Mouse (Mus musculus) hindbrain, postnatal 0 days (tissue): ENCODE results near the gene Hhipl1. TPM values are rescaled to one million over a fixed set of nuclear protein-coding genes. Genes with fewer than 3 reads are reported as not detected.

ENCODE experiments used
- ATAC-seq: fragments of 200-750 bp; cut with Nextera tagmentation; 2 replicates; pipeline ENCODE4 v1.8.0; 2017; ENCODE audit warnings: mild to moderate bottlenecking, moderate TSS enrichment, moderate library complexity
- DNase-seq: peaks from one replicate; pipeline ENCODE4 v3.0.0-alpha.2; 2015; ENCODE audit warnings: low spot score
- H3K27ac ChIP-seq: fragments of 300-500 bp; sonication (generic); 2 replicates; pipeline ENCODE4 v1.5.1; 2014; ENCODE audit warnings: mild to moderate bottlenecking
- H3K27me3 ChIP-seq: fragments of 300-500 bp; sonication (generic); 2 replicates; pipeline ENCODE4 v1.6.1; 2014; ENCODE audit warnings: low read length, mixed read lengths; ENCODE audit not compliant: insufficient read depth
- H3K36me3 ChIP-seq: fragments of 300-500 bp; sonication (generic); 2 replicates; pipeline ENCODE4 v1.6.1; 2014; ENCODE audit warnings: low read length, mixed read lengths; ENCODE audit not compliant: insufficient read depth
- H3K4me1 ChIP-seq: fragments of 300-500 bp; sonication (generic); 2 replicates; pipeline ENCODE4 v1.6.1; 2014; ENCODE audit warnings: antibody characterized with exemption, low read length, mixed read lengths; ENCODE audit not compliant: insufficient read depth
- H3K4me2 ChIP-seq: fragments of 300-500 bp; sonication (generic); 2 replicates; pipeline ENCODE4 v1.6.1; 2014; ENCODE audit warnings: low read depth, mild to moderate bottlenecking, low read length, moderate library complexity, mixed read lengths
- H3K4me3 ChIP-seq: fragments of 300-500 bp; sonication (generic); 2 replicates; pipeline ENCODE4 v1.5.1; 2014; ENCODE audit warnings: low read length
- H3K9ac ChIP-seq: fragments of 300-500 bp; sonication (generic); replicated peaks from 2 replicates; pipeline ENCODE4 v1.6.1; 2014; ENCODE audit warnings: mild to moderate bottlenecking, low read length, moderate library complexity, mixed read lengths
- H3K9me3 ChIP-seq: fragments of 300-500 bp; sonication (generic); 2 replicates; pipeline ENCODE4 v1.6.1; 2016; ENCODE audit warnings: low read length, mixed read lengths
- CTCF ChIP-seq: IDR thresholded peaks from 2 replicates; pipeline ENCODE4 v1.5.1; 2016; ENCODE audit warnings: antibody characterized with exemption, control low read depth, low read depth
- WGBS: fragments of 180-500 bp; shearing (Covaris S2); extraction: QIAGEN DNeasy Blood & Tissue Kit; methylation state at CpG from one replicate; pipeline ENCODE4 v1.1.7; 2014; 5-methylcytosine and 5-hydroxymethylcytosine counted together
- polyA plus RNA-seq: library from polyadenylated mRNA; unstranded; fragments of >200 nt; fragmentation: Nextera tagmentation; extraction: Ambion mirVana; gene quantifications from 2 replicates; pipeline ENCODE4 v1.2.1, GENCODE M21; 2015
- total RNA-seq: library from RNA; depleted of rRNA; stranded (reverse); fragments of >200 nt; gene quantifications from 2 replicates; pipeline ENCODE4 v1.2.3, GENCODE M21; 2014

Gene Hhipl1
- total and polyA plus RNA-seq, 2 experiments from 2014 or later, result 3.2 to 10.2 TPM

- Histone ChIP-seq H3K27me3 (no peaks in the 10 kb centered on the region), H3K4me3 (no peak overlapping the region), H3K4me1 (no peaks in the 10 kb centered on the region; the same call in 1 of the 2 replicates), H3K36me3 (no peaks in the 10 kb centered on the region), H3K4me2 (no peak overlapping the region), H3K9me3 (no peaks in the 10 kb centered on the region), H3K27ac (no peak overlapping the region), H3K9ac (no peak overlapping the region)
- TF ChIP-seq CTCF, result no peak
- ATAC-seq (no peak), DNase-seq (no peak)
- WGBS, result 47% methylated on average over 2 of the region's 2 CpGs
These were observed 61.8 kb downstream of the Hhipl1 start for GRCm38 (mm10) chr12:108367909-108368308.

- H3K27ac ChIP-seq, result no peak overlapping the region
These were observed 62.9 kb downstream of the Hhipl1 start for GRCm38 (mm10) chr12:108368921-108369320.

GRCm38 (mm10) chr12:108370596-108371428 lies 64.7 kb downstream of the Hhipl1 start, which contains the start of gene Eml1:
TSS of gene Eml1 (plus strand) at chr12:108370957.
- H3K9me3 ChIP-seq, result no peaks in the 10 kb centered on the region
- no peaks in the 10 kb centered on the region; the same call in 1 of the 2 replicates for H3K4me1 ChIP-seq
- no peak within 1 kb of the TSS for H3K4me2 ChIP-seq
- no peaks in the 10 kb centered on the region for H3K36me3 ChIP-seq
- ATAC-seq, result 0 out of 2 replicates have a peak, but pooled peaks have one; percentile 16
- no peak for DNase-seq
- no peak for TF ChIP-seq CTCF
- H3K9ac ChIP-seq, result no peak within 1 kb of the TSS
- peak within 1 kb of the TSS; percentile 41; the same call in 1 of the 2 replicates for H3K27ac ChIP-seq
- H3K4me3 ChIP-seq, result no peak within 1 kb of the TSS
- no peaks in the 10 kb centered on the region for H3K27me3 ChIP-seq
- WGBS, result 66% methylated on average over 19 of the region's 19 CpGs

More at GRCm38 (mm10) chr12:108368921-108369320, 62.9 kb downstream of the Hhipl1 start:
- no peak overlapping the region for H3K4me3 ChIP-seq
- H3K4me2 ChIP-seq, result no peak overlapping the region
- H3K36me3 ChIP-seq, result no peaks in the 10 kb centered on the region
- DNase-seq (no peak), ATAC-seq (no peak)
- 38% methylated on average over 5 of the region's 5 CpGs for WGBS
- H3K4me1 ChIP-seq, result no peaks in the 10 kb centered on the region; the same call in 1 of the 2 replicates
- H3K9me3 ChIP-seq, result no peaks in the 10 kb centered on the region
- H3K27me3 ChIP-seq, result no peaks in the 10 kb centered on the region
- no peak overlapping the region for H3K9ac ChIP-seq
- TF ChIP-seq CTCF, result no peak

GRCm38 (mm10) chr12:108371429-108371765 lies 65.3 kb downstream of the Hhipl1 start:
- Histone ChIP-seq H3K4me1 (no peaks in the 10 kb centered on the region; the same call in 1 of the 2 replicates), H3K9me3 (no peaks in the 10 kb centered on the region), H3K4me3 (no peak overlapping the region), H3K27ac (peak overlapping the region; percentile 41; the same call in 1 of the 2 replicates), H3K27me3 (no peaks in the 10 kb centered on the region), H3K36me3 (no peaks in the 10 kb centered on the region), H3K4me2 (no peak overlapping the region), H3K9ac (no peak overlapping the region)
- DNase-seq (no peak), ATAC-seq (no peak)
- TF ChIP-seq CTCF, result no peak
- WGBS, result 76% methylated on average over 6 of the region's 6 CpGs

GRCm38 (mm10) chr12:108372241-108372640 lies 66.2 kb downstream of the Hhipl1 start:
- no peak overlapping the region for H3K4me2 ChIP-seq
- no peak overlapping the region for H3K4me3 ChIP-seq
- no peaks in the 10 kb centered on the region; the same call in 1 of the 2 replicates for H3K4me1 ChIP-seq
- no peaks in the 10 kb centered on the region for H3K27me3 ChIP-seq
- H3K36me3 ChIP-seq, result no peaks in the 10 kb centered on the region
- no peaks in the 10 kb centered on the region for H3K9me3 ChIP-seq
- peak; percentile 56; the same call in 1 of the 2 replicates for ATAC-seq
- WGBS, result 50% methylated on average over 17 of the region's 17 CpGs
- no peak for DNase-seq
- H3K27ac ChIP-seq, result no peak overlapping the region
- no peak for TF ChIP-seq CTCF
- H3K9ac ChIP-seq, result no peak overlapping the region

GRCm38 (mm10) chr12:108373611-108374010 lies 67.5 kb downstream of the Hhipl1 start:
- Histone ChIP-seq H3K4me2 (no peak overlapping the region), H3K27me3 (no peaks in the 10 kb centered on the region), H3K9me3 (no peaks in the 10 kb centered on the region), H3K4me1 (no peaks in the 10 kb centered on the region; the same call in 1 of the 2 replicates), H3K27ac (no peak overlapping the region), H3K36me3 (no peaks in the 10 kb centered on the region), H3K4me3 (no peak overlapping the region), H3K9ac (no peak overlapping the region)
- no peak for TF ChIP-seq CTCF
- no peak for ATAC-seq
- WGBS, result 82% methylated on average over 9 of the region's 9 CpGs
- no peak for DNase-seq

- Histone ChIP-seq H3K4me2 (no peak overlapping the region), H3K9me3 (no peaks in the 10 kb centered on the region), H3K4me3 (no peak overlapping the region), H3K4me1 (no peaks in the 10 kb centered on the region; the same call in 1 of the 2 replicates), H3K27ac (no peak overlapping the region), H3K36me3 (no peaks in the 10 kb centered on the region), H3K27me3 (no peaks in the 10 kb centered on the region), H3K9ac (no peak overlapping the region)
- ATAC-seq (no peak), DNase-seq (no peak)
- WGBS, result 83% methylated on average over 8 of the region's 8 CpGs
- no peak for TF ChIP-seq CTCF
These were observed 68.6 kb downstream of the Hhipl1 start for GRCm38 (mm10) chr12:108374689-108375088.
